Mouse (Mus musculus): ENCODE measurements around the gene Zkscan16. TPM values are rescaled to one million over a fixed set of nuclear protein-coding genes. Genes with fewer than 3 reads are reported as not detected.

Zkscan16 gene
- polyA plus RNA-seq, 1 experiment: 0.04 TPM

DNA sequence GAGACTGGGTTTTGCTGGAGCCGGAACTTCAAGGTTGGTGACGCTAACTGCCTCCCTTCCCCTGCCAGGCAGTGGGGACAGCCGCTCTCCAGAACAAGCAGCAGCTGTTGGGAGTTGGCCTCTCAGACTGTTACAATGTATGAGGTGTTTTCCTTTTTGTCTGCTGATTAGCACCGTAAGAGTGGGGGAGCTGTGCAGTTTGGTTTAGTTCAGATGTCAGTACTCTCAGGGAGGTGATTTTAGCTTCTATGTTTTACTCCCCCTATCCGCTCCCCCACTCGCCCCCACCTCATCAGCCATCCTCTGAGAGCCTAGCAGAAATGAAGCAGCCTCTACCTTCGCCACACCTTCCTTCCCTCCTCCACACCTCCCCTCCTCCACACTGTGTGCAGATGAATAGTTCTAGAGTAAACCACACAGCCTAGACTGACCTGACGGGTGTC lies 51.8 kb downstream of the Zkscan16 start:
- DNase-seq (ENCODE audit: low read depth in 1 of 2, low spot score in 2 of 2): no peak
- TF ChIP-seq POLR2A (IDR thresholded peaks at IDR 0.05; ENCODE audit: low read depth, low read length): no peak
- TF ChIP-seq CTCF (IDR thresholded peaks at IDR 0.05; ENCODE audit: extremely low read depth, insufficient read depth, insufficient read length, insufficient replicate concordance): no peak
- Histone ChIP-seq H3K4me1 (ENCODE audit: control insufficient read depth, insufficient read depth, insufficient read length) (no peaks in the 10 kb centered on the region), H3K36me3 (ENCODE audit: control insufficient read depth, insufficient read depth, low read length) (no peaks in the 10 kb centered on the region), H3K27me3 (ENCODE audit: control insufficient read depth, insufficient read depth, low read length) (no peaks in the 10 kb centered on the region), H3K4me3 (ENCODE audit: extremely low read depth, insufficient read depth, insufficient read length) (no peak overlapping the region), H3K27ac (ENCODE audit: insufficient read depth, low read length) (no peak overlapping the region)
- 80% methylated on average over 8 of the region's 8 CpGs for WGBS

DNA sequence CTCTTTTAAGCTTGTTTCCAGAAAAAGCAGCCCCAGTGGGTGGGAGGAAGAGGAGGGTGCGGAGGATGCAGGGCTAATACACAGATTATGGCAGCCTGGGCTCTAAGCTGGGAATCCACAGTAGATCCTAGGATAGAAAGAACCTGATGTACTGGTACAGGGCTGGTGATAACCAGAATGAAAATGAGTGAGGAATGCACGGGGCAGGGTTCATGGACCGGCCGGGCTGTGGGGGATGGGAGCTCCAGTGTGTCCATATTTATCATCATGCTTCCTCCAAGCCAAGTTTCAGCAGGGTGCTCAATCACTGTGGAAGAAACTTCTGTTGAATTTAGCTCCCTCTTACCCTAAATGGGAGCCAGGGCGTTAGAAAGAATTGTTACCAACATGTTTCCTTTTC lies 53.7 kb downstream of the Zkscan16 start:
- H3K4me3 ChIP-seq (ENCODE audit: extremely low read depth, insufficient read depth, insufficient read length): no peak overlapping the region
- WGBS: 87% methylated on average over 5 of the region's 5 CpGs
- DNase-seq (ENCODE audit: low read depth in 1 of 2, low spot score in 2 of 2): no peak
- H3K27me3 ChIP-seq (ENCODE audit: control insufficient read depth, insufficient read depth, low read length): no peaks in the 10 kb centered on the region
- H3K27ac ChIP-seq (ENCODE audit: insufficient read depth, low read length): no peak overlapping the region
- TF ChIP-seq CTCF (IDR thresholded peaks at IDR 0.05; ENCODE audit: extremely low read depth, insufficient read depth, insufficient read length, insufficient replicate concordance) (no peak), POLR2A (IDR thresholded peaks at IDR 0.05; ENCODE audit: low read depth, low read length) (no peak)
- H3K36me3 ChIP-seq (ENCODE audit: control insufficient read depth, insufficient read depth, low read length): no peaks in the 10 kb centered on the region
- H3K4me1 ChIP-seq (ENCODE audit: control insufficient read depth, insufficient read depth, insufficient read length): no peaks in the 10 kb centered on the region

DNA sequence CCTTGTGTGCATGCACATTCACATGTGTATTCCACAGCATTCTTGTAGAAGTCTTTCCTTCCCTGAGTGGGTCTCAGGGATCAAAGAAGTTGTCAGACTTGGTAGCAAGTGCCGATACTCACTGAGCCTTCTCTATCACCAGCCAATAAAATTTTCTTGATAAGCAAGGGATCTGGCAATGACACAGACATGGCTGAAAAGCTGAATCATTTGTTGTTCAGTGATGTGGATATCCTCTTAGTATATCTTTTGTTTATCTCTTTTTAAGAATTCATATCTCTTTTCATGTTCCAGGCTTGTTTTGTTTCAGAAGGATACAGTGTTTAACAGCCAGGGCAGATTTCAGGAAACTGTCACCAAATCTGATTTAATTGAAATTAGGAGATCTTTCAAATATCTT lies 55.3 kb downstream of the Zkscan16 start:
- TF ChIP-seq POLR2A (IDR thresholded peaks at IDR 0.05; ENCODE audit: low read depth, low read length): no peak
- TF ChIP-seq CTCF (IDR thresholded peaks at IDR 0.05; ENCODE audit: extremely low read depth, insufficient read depth, insufficient read length, insufficient replicate concordance): no peak
- DNase-seq (ENCODE audit: low read depth in 1 of 2, low spot score in 2 of 2): no peak
- no peak overlapping the region for H3K4me3 ChIP-seq (ENCODE audit: extremely low read depth, insufficient read depth, insufficient read length)
- no peaks in the 10 kb centered on the region for H3K36me3 ChIP-seq (ENCODE audit: control insufficient read depth, insufficient read depth, low read length)
- H3K4me1 ChIP-seq (ENCODE audit: control insufficient read depth, insufficient read depth, insufficient read length): peaks cover 2% of the 10 kb centered on the region; the same call in 1 of the 2 replicates
- WGBS: 91% methylated on average over 1 of the region's 1 CpGs
- H3K27me3 ChIP-seq (ENCODE audit: control insufficient read depth, insufficient read depth, low read length): no peaks in the 10 kb centered on the region
- H3K27ac ChIP-seq (ENCODE audit: insufficient read depth, low read length): no peak overlapping the region

DNA sequence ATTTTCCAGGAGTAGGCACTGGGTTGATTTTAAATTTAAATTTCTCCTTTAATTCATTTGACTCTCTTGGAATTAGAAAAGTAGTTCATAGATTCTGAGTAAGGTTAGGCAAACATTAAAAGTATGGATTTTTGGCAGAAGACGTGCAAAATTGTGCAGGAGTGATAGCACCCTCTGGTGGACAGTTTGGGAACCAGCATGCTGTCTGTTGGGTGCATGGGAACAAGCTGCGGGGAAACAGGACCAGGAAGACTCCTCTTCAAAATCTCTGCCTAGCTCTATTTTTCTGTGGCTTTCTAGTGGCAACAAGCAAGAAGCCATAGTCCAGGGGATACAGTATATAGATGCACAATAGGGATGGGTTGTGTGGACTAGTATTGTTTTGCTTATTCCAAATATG lies 56.3 kb downstream of the Zkscan16 start:
- Histone ChIP-seq H3K27ac (ENCODE audit: insufficient read depth, low read length) (no peak overlapping the region), H3K27me3 (ENCODE audit: control insufficient read depth, insufficient read depth, low read length) (no peaks in the 10 kb centered on the region), H3K4me3 (ENCODE audit: extremely low read depth, insufficient read depth, insufficient read length) (no peak overlapping the region), H3K4me1 (ENCODE audit: control insufficient read depth, insufficient read depth, insufficient read length) (peaks cover 4% of the 10 kb centered on the region; the same call in 1 of the 2 replicates), H3K36me3 (ENCODE audit: control insufficient read depth, insufficient read depth, low read length) (no peaks in the 10 kb centered on the region)
- TF ChIP-seq POLR2A (IDR thresholded peaks at IDR 0.05; ENCODE audit: low read depth, low read length) (no peak), CTCF (IDR thresholded peaks at IDR 0.05; ENCODE audit: extremely low read depth, insufficient read depth, insufficient read length, insufficient replicate concordance) (peak; percentile 76; the same call in 1 of the 2 replicates)
- WGBS: 1% methylated on average over 2 of the region's 2 CpGs
- DNase-seq (ENCODE audit: low read depth in 1 of 2, low spot score in 2 of 2): peak; percentile 40 to 64

DNA sequence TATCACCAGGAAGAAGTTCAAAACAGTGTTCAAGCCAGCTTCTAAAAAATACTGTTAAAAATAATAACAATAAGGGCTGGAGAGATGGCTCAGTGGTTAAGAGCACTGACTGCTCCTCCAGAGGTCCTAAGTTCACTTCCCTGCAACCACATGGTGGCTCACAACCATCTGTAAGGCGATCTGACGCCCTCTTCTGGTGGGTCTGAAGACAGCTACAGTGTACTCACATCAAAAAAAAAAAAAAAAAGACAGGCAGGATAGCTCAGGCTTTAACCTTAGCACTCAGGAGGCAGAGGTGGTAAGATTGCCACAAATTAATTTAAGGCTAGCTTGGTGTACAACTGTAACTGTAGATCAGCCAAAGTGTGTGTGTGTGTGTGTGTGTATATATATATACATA lies 57.2 kb downstream of the Zkscan16 start:
- TF ChIP-seq POLR2A (IDR thresholded peaks at IDR 0.05; ENCODE audit: low read depth, low read length): no peak
- no peak for TF ChIP-seq CTCF (IDR thresholded peaks at IDR 0.05; ENCODE audit: extremely low read depth, insufficient read depth, insufficient read length, insufficient replicate concordance)
- Histone ChIP-seq H3K36me3 (ENCODE audit: control insufficient read depth, insufficient read depth, low read length) (no peaks in the 10 kb centered on the region), H3K4me3 (ENCODE audit: extremely low read depth, insufficient read depth, insufficient read length) (no peak overlapping the region), H3K4me1 (ENCODE audit: control insufficient read depth, insufficient read depth, insufficient read length) (peaks cover 6% of the 10 kb centered on the region; the same call in 1 of the 2 replicates), H3K27me3 (ENCODE audit: control insufficient read depth, insufficient read depth, low read length) (no peaks in the 10 kb centered on the region), H3K27ac (ENCODE audit: insufficient read depth, low read length) (no peak overlapping the region)
- peak; percentile 46 to 71 for DNase-seq (ENCODE audit: low read depth in 1 of 2, low spot score in 2 of 2)
- WGBS: 8% methylated on average over 2 of the region's 2 CpGs

DNA sequence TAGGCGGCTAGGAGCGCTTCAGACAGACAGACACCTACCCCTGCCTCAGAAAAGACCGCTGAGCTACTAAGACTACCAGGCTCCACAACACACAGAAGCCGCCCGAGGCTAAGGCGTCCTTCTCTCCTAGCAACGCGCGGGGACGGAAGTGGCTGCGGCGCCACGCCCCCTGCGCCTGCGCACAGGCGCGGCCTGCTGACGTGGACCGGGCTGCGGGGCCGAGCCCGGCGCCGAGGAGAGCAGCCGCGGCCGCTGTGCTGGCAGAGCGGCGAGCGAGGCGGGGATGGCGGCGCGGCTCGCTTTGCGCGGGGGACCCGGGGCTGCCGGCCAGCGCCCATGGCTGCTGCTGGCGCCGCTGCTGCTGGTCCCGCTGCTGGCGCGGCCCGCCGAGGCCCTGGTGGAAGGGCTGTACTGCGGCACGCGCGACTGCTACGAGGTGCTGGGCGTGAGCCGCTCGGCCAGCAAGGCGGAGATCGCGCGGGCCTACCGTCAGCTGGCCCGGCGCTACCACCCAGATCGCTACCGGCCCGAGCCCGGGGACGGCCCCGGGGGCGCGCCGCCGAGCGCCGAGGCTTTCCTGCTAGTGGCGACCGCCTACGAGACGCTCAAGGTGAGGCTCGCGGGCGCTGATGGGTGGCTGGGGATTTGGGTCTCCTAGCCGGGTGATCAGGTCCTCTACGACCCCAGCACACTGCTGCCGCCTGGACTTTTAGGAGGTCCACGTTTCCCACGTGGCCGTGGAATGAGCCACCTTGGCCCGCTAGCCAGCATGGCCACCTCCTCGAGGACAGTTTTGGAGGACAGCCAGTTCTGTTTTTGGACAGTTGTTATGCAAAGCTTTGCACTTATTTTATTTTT lies 59.7 kb downstream of the Zkscan16 start, which contains the start of gene Gm20503:
Gene Gm20503 (plus strand): TSS at position 263 of the 858 bp plus-strand sequence.
- H3K27ac ChIP-seq (ENCODE audit: insufficient read depth, low read length): peak within 1 kb of the TSS; percentile 68
- under 1% methylated on average over 88 of the region's 89 CpGs for WGBS
- H3K36me3 ChIP-seq (ENCODE audit: control insufficient read depth, insufficient read depth, low read length): no peaks in the 10 kb centered on the region
- DNase-seq (ENCODE audit: low read depth in 1 of 2, low spot score in 2 of 2): peak; percentile 74 to 91
- TF ChIP-seq CTCF (IDR thresholded peaks at IDR 0.05; ENCODE audit: extremely low read depth, insufficient read depth, insufficient read length, insufficient replicate concordance): no peak
- peak; percentile 67 for TF ChIP-seq POLR2A (IDR thresholded peaks at IDR 0.05; ENCODE audit: low read depth, low read length)
- H3K27me3 ChIP-seq (ENCODE audit: control insufficient read depth, insufficient read depth, low read length): no peaks in the 10 kb centered on the region
- H3K4me1 ChIP-seq (ENCODE audit: control insufficient read depth, insufficient read depth, insufficient read length): peaks cover 6% of the 10 kb centered on the region; the same call in 1 of the 2 replicates
- peak within 1 kb of the TSS; percentile 87 for H3K4me3 ChIP-seq (ENCODE audit: extremely low read depth, insufficient read depth, insufficient read length)
